In the genomic region with DNA sequence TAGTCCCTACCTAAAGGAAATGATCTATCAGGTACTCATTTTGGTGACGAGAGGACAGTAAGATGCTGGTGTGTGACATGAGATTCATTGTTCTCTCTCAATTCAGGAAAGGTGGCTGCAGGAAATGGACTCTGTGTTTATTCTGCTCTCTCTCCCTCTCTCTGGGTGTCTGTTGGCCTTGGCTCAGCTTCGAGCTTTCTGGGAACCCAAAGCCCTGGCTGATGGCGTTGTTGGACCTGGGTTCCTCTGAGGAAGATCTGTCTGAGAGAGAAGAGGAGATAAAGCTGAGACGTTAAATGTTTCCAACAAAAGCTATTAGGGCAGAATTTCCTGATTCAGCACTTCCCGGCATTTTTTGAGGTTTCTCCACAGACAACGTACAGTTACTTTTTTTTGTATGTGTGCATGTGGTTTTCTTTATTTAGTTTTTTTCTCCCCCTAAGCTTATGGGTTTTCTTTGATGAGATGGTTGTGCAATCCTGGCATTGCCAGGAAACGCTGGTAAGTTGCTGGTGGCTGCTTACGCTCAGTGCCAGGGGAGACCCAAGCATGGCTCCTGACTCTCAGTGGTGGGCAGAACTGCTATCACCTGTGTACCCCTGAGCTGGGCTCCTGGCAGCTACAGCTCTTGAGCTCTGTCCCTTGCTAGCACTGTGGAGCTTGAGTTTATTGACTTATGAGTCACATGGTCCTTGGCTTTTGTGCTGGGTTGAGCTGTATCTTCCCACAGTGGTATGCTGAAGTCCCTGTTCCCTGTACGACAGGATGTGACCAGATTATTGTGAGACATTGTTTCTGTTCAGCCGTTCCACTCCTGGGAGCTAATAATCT, we compare ENCODE assay signal across 9 mouse cellular contexts.
DNase-seq lines count a peak whose midpoint lies in the region; ATAC-seq and TF ChIP-seq lines count a peak whose summit lies in the region.
"Had no signal": no experiment of that assay in that cellular context is flagged by ENCODE, and none has a peak within 500 bp of the region (broad histone marks: within the 10 kb centered on the region; RNA-seq: fewer than 3 reads in every experiment).

No protein-coding gene starts in this region.

- ATAC-seq in midbrain, embryonic 11.5 days (ENCODE audit: low FRiP score), result peak; percentile 40; the same call in 1 of the 2 replicates
- no peak for ATAC-seq in midbrain, postnatal 0 days (ENCODE audit: low FRiP score)
- peak; percentile 87 for ATAC-seq in intestine, embryonic 16.5 days
- peak; percentile 92 for ATAC-seq in stomach, postnatal 0 days (ENCODE audit: low FRiP score, low TSS enrichment)

- no peak overlapping the region for H3K27ac ChIP-seq in midbrain, embryonic 11.5 days (ENCODE audit: low read depth, low read length)
- no peak overlapping the region for H3K27ac ChIP-seq in midbrain, postnatal 0 days (ENCODE audit: low read depth, low read length)
- no peak overlapping the region for H3K27ac ChIP-seq in intestine, embryonic 16.5 days (ENCODE audit: low read length)
- peak overlapping the region; percentile 40; the same call in 1 of the 2 replicates for H3K27ac ChIP-seq in stomach, postnatal 0 days (replicated peaks)

- no peak for TF ChIP-seq CTCF in midbrain, postnatal 0 days (IDR thresholded peaks at IDR 0.05)
- TF ChIP-seq CTCF in stomach, postnatal 0 days (IDR thresholded peaks at IDR 0.05; ENCODE audit: low read depth), result no peak

- H3K36me3 ChIP-seq in midbrain, embryonic 11.5 days (ENCODE audit: control insufficient read depth, insufficient read depth, low read length), result no peaks in the 10 kb centered on the region
- no peaks in the 10 kb centered on the region for H3K36me3 ChIP-seq in midbrain, postnatal 0 days (ENCODE audit: insufficient read depth, low read length)
- H3K36me3 ChIP-seq in intestine, embryonic 16.5 days (ENCODE audit: control insufficient read depth, insufficient read depth, low read length), result no peaks in the 10 kb centered on the region
- no peaks in the 10 kb centered on the region for H3K36me3 ChIP-seq in stomach, postnatal 0 days (ENCODE audit: control insufficient read depth, insufficient read depth, low read length)

- no peaks in the 10 kb centered on the region for H3K27me3 ChIP-seq in midbrain, embryonic 11.5 days (ENCODE audit: control insufficient read depth, insufficient read depth, low read length)
- no peaks in the 10 kb centered on the region for H3K27me3 ChIP-seq in midbrain, postnatal 0 days (ENCODE audit: insufficient read depth, low read length)
- no peaks in the 10 kb centered on the region for H3K27me3 ChIP-seq in intestine, embryonic 16.5 days (replicated peaks; ENCODE audit: control insufficient read depth, insufficient read depth, low read length)
- H3K27me3 ChIP-seq in stomach, postnatal 0 days (ENCODE audit: control insufficient read depth, insufficient read depth, low read length), result no peaks in the 10 kb centered on the region

- no peaks in the 10 kb centered on the region for H3K9me3 ChIP-seq in midbrain, embryonic 11.5 days (ENCODE audit: control insufficient read depth, low read length)
- no peaks in the 10 kb centered on the region for H3K9me3 ChIP-seq in midbrain, postnatal 0 days (ENCODE audit: low read length)
- H3K9me3 ChIP-seq in intestine, embryonic 16.5 days (ENCODE audit: control insufficient read depth, low read length), result no peaks in the 10 kb centered on the region
- H3K9me3 ChIP-seq in stomach, postnatal 0 days (ENCODE audit: control insufficient read depth, low read length), result no peaks in the 10 kb centered on the region

- H3K9ac ChIP-seq in midbrain, embryonic 11.5 days (ENCODE audit: low read length), result no peak overlapping the region
- H3K9ac ChIP-seq in midbrain, postnatal 0 days (replicated peaks; ENCODE audit: low read length, poor library complexity, severe bottlenecking), result no peak overlapping the region
- H3K9ac ChIP-seq in intestine, embryonic 16.5 days (ENCODE audit: low read depth, low read length), result no peak overlapping the region
- 0 out of 2 replicates have a peak overlapping the region, but pooled peaks have one; percentile 8 for H3K9ac ChIP-seq in stomach, postnatal 0 days (ENCODE audit: low read length)

- H3K4me1 ChIP-seq in midbrain, embryonic 11.5 days (ENCODE audit: control insufficient read depth, insufficient read depth, low read length), result peaks cover 12% of the 10 kb centered on the region
- H3K4me1 ChIP-seq in midbrain, postnatal 0 days (ENCODE audit: insufficient read depth, low read length), result no peaks in the 10 kb centered on the region; the same call in 1 of the 2 replicates
- H3K4me1 ChIP-seq in intestine, embryonic 16.5 days (ENCODE audit: control insufficient read depth, insufficient read depth, low read length), result peaks cover 14% of the 10 kb centered on the region
- no peaks in the 10 kb centered on the region for H3K4me1 ChIP-seq in stomach, postnatal 0 days (replicated peaks; ENCODE audit: control insufficient read depth, insufficient read depth)

- WGBS in midbrain, embryonic 11.5 days, result 75% methylated on average over 10 of the region's 10 CpGs
- WGBS in midbrain, postnatal 0 days, result 64% methylated on average over 10 of the region's 10 CpGs
- 45% methylated on average over 10 of the region's 10 CpGs for WGBS in intestine, embryonic 16.5 days
- 28% methylated on average over 10 of the region's 10 CpGs for WGBS in stomach, postnatal 0 days

- DNase-seq in embryo, embryonic 10 days (ENCODE audit: low spot score), result peak; percentile 25
- DNase-seq in embryo, embryonic 11 days, result no peak
- no peak for DNase-seq in midbrain, embryonic 11.5 days (ENCODE audit: low spot score, missing footprints)
- no peak for DNase-seq in midbrain, postnatal 0 days (ENCODE audit: low spot score)
- peak; percentile 47 for DNase-seq in stomach, postnatal 0 days (ENCODE audit: low spot score)
- DNase-seq in thymus, postnatal 10 days (ENCODE audit: low spot score in 2 of 2), result no peak
- no peak for DNase-seq in layer of hippocampus, postnatal 25 days (ENCODE audit: extremely low spot score in 1 of 2, low spot score in 1 of 2)
- DNase-seq: kidney, adult 9 months had no signal

- no peak overlapping the region for H3K4me2 ChIP-seq in midbrain, embryonic 11.5 days
- no peak overlapping the region for H3K4me2 ChIP-seq in midbrain, postnatal 0 days (ENCODE audit: low read depth, low read length, poor library complexity, severe bottlenecking)
- no peak overlapping the region for H3K4me2 ChIP-seq in intestine, embryonic 16.5 days (ENCODE audit: low read depth, low read length)
- peak overlapping the region; percentile 25 for H3K4me2 ChIP-seq in stomach, postnatal 0 days (replicated peaks; ENCODE audit: low read depth)

- TF ChIP-seq EP300 in stomach, postnatal 0 days (optimal IDR thresholded peaks at IDR 0.05), result no peak

- no peak overlapping the region for H3K4me3 ChIP-seq in midbrain, embryonic 11.5 days (ENCODE audit: low read depth, low read length)
- H3K4me3 ChIP-seq in midbrain, postnatal 0 days (ENCODE audit: low read depth, low read length), result no peak overlapping the region
- no peak overlapping the region for H3K4me3 ChIP-seq in intestine, embryonic 16.5 days (ENCODE audit: low read length)
- H3K4me3 ChIP-seq in stomach, postnatal 0 days (ENCODE audit: low read depth, low read length), result no peak overlapping the region

Comparison
In these comparisons a context has a peak if more than half of its experiments do, and no peak if none do; other contexts are left out.
1. DNase-seq: peak in embryo, embryonic 10 days (single experiment) and stomach, postnatal 0 days (single experiment); none in embryo, embryonic 11 days (single experiment), midbrain, embryonic 11.5 days (single experiment), midbrain, postnatal 0 days (single experiment), thymus, postnatal 10 days (0 of 2) and layer of hippocampus, postnatal 25 days (0 of 2).